Mouse (Mus musculus) forebrain, postnatal 0 days (tissue): Measurements from ENCODE around the gene Lmod1. TPM values are rescaled to one million over a fixed set of nuclear protein-coding genes. Genes with fewer than 3 reads are reported as not detected.
A peak's percentile ranks its signal among the peaks of the same experiment; 100 is the strongest.

Experiments
- ATAC-seq: fragments of 200-750 bp; cut with Nextera tagmentation; 2 replicates; pipeline ENCODE4 v1.8.0; 2017; ENCODE audit warnings: mild to moderate bottlenecking, moderate library complexity
- DNase-seq: peaks from one replicate; pipeline ENCODE4 v3.0.0-alpha.2; 2015
- H3K27ac ChIP-seq: fragments of 300-500 bp; sonication (generic); 2 replicates; pipeline ENCODE4 v1.5.1; 2014; ENCODE audit warnings: low read depth, mild to moderate bottlenecking, antibody characterized with exemption, low read length, moderate library complexity, mixed read lengths
- H3K27me3 ChIP-seq: fragments of 300-500 bp; sonication (generic); 2 replicates; pipeline ENCODE4 v1.6.1; 2014; ENCODE audit warnings: mild to moderate bottlenecking, low read length, mixed read lengths; ENCODE audit not compliant: insufficient read depth
- H3K36me3 ChIP-seq: fragments of 300-500 bp; sonication (generic); 2 replicates; pipeline ENCODE4 v1.6.1; 2014; ENCODE audit warnings: mild to moderate bottlenecking, moderate library complexity; ENCODE audit not compliant: insufficient read depth
- H3K4me1 ChIP-seq: fragments of 300-500 bp; sonication (generic); 2 replicates; pipeline ENCODE4 v1.6.1; 2014; ENCODE audit warnings: antibody characterized with exemption; ENCODE audit not compliant: insufficient read depth
- H3K4me2 ChIP-seq: fragments of 300-500 bp; sonication (generic); 2 replicates; pipeline ENCODE4 v1.6.1; 2014; ENCODE audit warnings: low read depth, mild to moderate bottlenecking, moderate library complexity
- H3K4me3 ChIP-seq: fragments of 300-500 bp; sonication (generic); 2 replicates; pipeline ENCODE4 v1.5.1; 2014; ENCODE audit warnings: low read depth, low read length, mixed read lengths
- H3K9ac ChIP-seq: fragments of 300-500 bp; sonication (generic); 2 replicates; pipeline ENCODE4 v1.6.1; 2014; ENCODE audit warnings: mild to moderate bottlenecking
- H3K9me3 ChIP-seq: fragments of 300-500 bp; sonication (generic); 2 replicates; pipeline ENCODE4 v1.6.1; 2016; ENCODE audit warnings: low read length
- CTCF ChIP-seq: sonication (generic); IDR thresholded peaks from 2 replicates; pipeline ENCODE4 v1.5.1; 2016; ENCODE audit warnings: antibody characterized with exemption, control low read depth, low read depth
- WGBS: fragments of 180-500 bp; shearing (Covaris S2); extraction: QIAGEN DNeasy Blood & Tissue Kit; methylation state at CpG from one replicate; pipeline ENCODE4 v1.1.7; 2014; 5-methylcytosine and 5-hydroxymethylcytosine counted together
- polyA plus RNA-seq: library from polyadenylated mRNA; unstranded; fragments of >200 nt; fragmentation: Nextera tagmentation; extraction: Ambion mirVana; gene quantifications from 2 replicates; pipeline ENCODE4 v1.2.1, GENCODE M21; 2015
- total RNA-seq: library from RNA; depleted of rRNA; stranded (reverse); fragments of >200 nt; gene quantifications from 2 replicates; pipeline ENCODE4 v1.2.3, GENCODE M21; 2014; rRNA removed

Lmod1 gene
- total and polyA plus RNA-seq, 2 experiments from 2014 or later, result 0.21 to 0.52 TPM

- H3K27ac ChIP-seq, result no peak overlapping the region
- DNase-seq (no peak), ATAC-seq (no peak)
- H3K4me1 ChIP-seq, result no peaks in the 10 kb centered on the region
- H3K4me3 ChIP-seq, result no peak overlapping the region
- no peaks in the 10 kb centered on the region for H3K9me3 ChIP-seq
- H3K27me3 ChIP-seq, result no peaks in the 10 kb centered on the region
- peaks cover 84% of the 10 kb centered on the region for H3K36me3 ChIP-seq
- H3K4me2 ChIP-seq, result no peak overlapping the region
- H3K9ac ChIP-seq, result no peak overlapping the region
- TF ChIP-seq CTCF, result no peak
- WGBS, result 95% methylated on average over 4 of the region's 4 CpGs
These were observed 84.4 kb downstream of the Lmod1 start for GRCm38 (mm10) chr1:135408973-135409372.

GRCm38 (mm10) chr1:135410967-135411366, 86.4 kb downstream of the Lmod1 start:
- Histone ChIP-seq H3K36me3 (peaks cover 81% of the 10 kb centered on the region), H3K9ac (no peak overlapping the region), H3K27me3 (no peaks in the 10 kb centered on the region), H3K4me3 (no peak overlapping the region), H3K4me1 (no peaks in the 10 kb centered on the region), H3K9me3 (no peaks in the 10 kb centered on the region), H3K4me2 (no peak overlapping the region), H3K27ac (0 out of 2 replicates have a peak overlapping the region, but pooled peaks have one; percentile 35)
- WGBS, result 56% methylated on average over 2 of the region's 2 CpGs
- DNase-seq, result no peak
- no peak for ATAC-seq
- no peak for TF ChIP-seq CTCF

GRCm38 (mm10) chr1:135412130-135412529, 87.5 kb downstream of the Lmod1 start:
- H3K36me3 ChIP-seq, result peaks cover 81% of the 10 kb centered on the region
- no peaks in the 10 kb centered on the region for H3K4me1 ChIP-seq
- H3K27ac ChIP-seq, result no peak overlapping the region
- no peak for DNase-seq
- H3K27me3 ChIP-seq, result no peaks in the 10 kb centered on the region
- TF ChIP-seq CTCF, result no peak
- no peak for ATAC-seq
- no peaks in the 10 kb centered on the region for H3K9me3 ChIP-seq
- H3K4me3 ChIP-seq, result no peak overlapping the region
- H3K4me2 ChIP-seq, result no peak overlapping the region
- H3K9ac ChIP-seq, result no peak overlapping the region
- WGBS, result 85% methylated on average over 4 of the region's 4 CpGs

- no peak for TF ChIP-seq CTCF
- ATAC-seq (no peak), DNase-seq (no peak)
- no peaks in the 10 kb centered on the region for H3K27me3 ChIP-seq
- no peak overlapping the region for H3K4me2 ChIP-seq
- no peak overlapping the region for H3K9ac ChIP-seq
- no peak overlapping the region for H3K27ac ChIP-seq
- no peaks in the 10 kb centered on the region for H3K4me1 ChIP-seq
- H3K9me3 ChIP-seq, result no peaks in the 10 kb centered on the region
- no peak overlapping the region for H3K4me3 ChIP-seq
- H3K36me3 ChIP-seq, result peaks cover 83% of the 10 kb centered on the region
These were observed 89.4 kb downstream of the Lmod1 start for GRCm38 (mm10) chr1:135413996-135414395.

Other genes starting within 250 kb of the Lmod1 start
- gene Lgr6, start 219.5 kb upstream of the Lmod1 start, total RNA-seq, result 1.8 and 2.8 TPM in 2 replicates
- 1.1 and 1.6 TPM in 2 replicates for gene Lgr6, start 219.5 kb upstream of the Lmod1 start, polyA plus RNA-seq
- gene Ptpn7, start 192.1 kb upstream of the Lmod1 start, total RNA-seq, result 0.10 and 0.31 TPM in 2 replicates
- gene Ptpn7, start 192.1 kb upstream of the Lmod1 start, polyA plus RNA-seq, result 0.12 and 0.15 TPM in 2 replicates
- 315 and 344 TPM in 2 replicates for gene Arl8a, start 178.0 kb upstream of the Lmod1 start, total RNA-seq
- 428 and 457 TPM in 2 replicates for gene Arl8a, start 178.0 kb upstream of the Lmod1 start, polyA plus RNA-seq
- 5.9 and 11.2 TPM in 2 replicates for gene Gpr37l1, start 157.1 kb upstream of the Lmod1 start, total RNA-seq
- gene Gpr37l1, start 157.1 kb upstream of the Lmod1 start, polyA plus RNA-seq, result 5.3 and 7.6 TPM in 2 replicates
- gene Elf3, start 66.2 kb upstream of the Lmod1 start, total RNA-seq, result 0.08 TPM in 1 of 2 replicates, not detected in the other
- gene Elf3, start 66.2 kb upstream of the Lmod1 start, polyA plus RNA-seq, result 0.21 and 0.31 TPM in 2 replicates
- 61.6 and 63.9 TPM in 2 replicates for gene Rnpep, start 40.7 kb upstream of the Lmod1 start, total RNA-seq
- 43.5 and 49.2 TPM in 2 replicates for gene Rnpep, start 40.7 kb upstream of the Lmod1 start, polyA plus RNA-seq
- 29.9 and 36.1 TPM in 2 replicates for gene Timm17a, start 11.0 kb upstream of the Lmod1 start, total RNA-seq
- gene Timm17a, start 11.0 kb upstream of the Lmod1 start, polyA plus RNA-seq, result 141 and 151 TPM in 2 replicates
- 80.9 and 98.2 TPM in 2 replicates for gene Shisa4, start 50.4 kb downstream of the Lmod1 start, total RNA-seq
- gene Shisa4, start 50.4 kb downstream of the Lmod1 start, polyA plus RNA-seq, result 97.6 and 120 TPM in 2 replicates
- 85.2 and 95.0 TPM in 2 replicates for gene Ipo9, start 105.7 kb downstream of the Lmod1 start, total RNA-seq
- 53.1 and 76.6 TPM in 2 replicates for gene Ipo9, start 105.7 kb downstream of the Lmod1 start, polyA plus RNA-seq